Mouse (Mus musculus) right cerebral cortex, adult 2 months (tissue): ENCODE measurements around the gene Fam168a.
"Not testable (repeated sequence)": the region's sequence is repeated elsewhere in the genome, so short reads cannot be mapped to it uniquely, and the experiment has no call there.

Experiments used
- DNase-seq, 2 experiments: peaks; one replicate each; pipeline ENCODE4 v3.0.0; 2021 to 2022; ENCODE audit warnings: low spot score in 2 of 2

Gene Fam168a

GRCm38 (mm10) chr7:100841608-100842007 is 135.2 kb downstream of the Fam168a start:
- DNase-seq, result no peak

GRCm38 (mm10) chr7:100842175-100842574 is 135.7 kb downstream of the Fam168a start:
- DNase-seq, result no peak

GRCm38 (mm10) chr7:100843866-100844265 is 137.4 kb downstream of the Fam168a start:
- DNase-seq, result no peak

DNA sequence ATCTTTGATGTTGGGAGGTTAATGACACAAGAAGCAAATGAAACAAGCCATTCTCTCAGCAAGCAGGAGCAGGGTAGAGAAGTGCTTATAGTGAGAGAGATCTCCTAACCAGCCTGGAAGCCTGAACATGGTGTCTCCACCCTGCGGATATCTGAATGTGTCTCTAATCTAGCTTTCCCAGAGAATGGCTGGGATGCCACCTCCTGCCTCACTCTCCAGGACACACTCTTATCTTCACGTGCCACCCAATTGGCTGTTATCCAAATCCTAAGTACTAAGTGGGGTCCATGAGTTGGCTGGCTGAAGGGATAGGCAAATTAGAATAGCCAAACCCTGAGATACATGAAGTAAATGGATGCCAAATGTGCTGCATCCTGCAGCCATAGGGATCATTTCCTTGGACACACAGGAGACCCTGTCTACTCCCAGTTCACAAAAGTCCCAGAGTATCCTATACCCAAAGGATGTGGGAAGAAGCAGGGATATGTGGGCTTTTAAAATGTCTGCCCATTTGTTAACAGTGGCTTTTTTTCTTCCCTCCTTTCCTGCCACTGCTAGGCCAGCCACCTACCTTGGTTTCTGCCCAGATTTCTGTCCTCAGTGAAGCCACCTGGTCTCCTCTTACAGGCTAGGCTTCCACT is 138.1 kb downstream of the Fam168a start:
- DNase-seq, result no peak

- no peak for DNase-seq
Measured at GRCm38 (mm10) chr7:100845026-100845400, 138.6 kb downstream of the Fam168a start.

DNA sequence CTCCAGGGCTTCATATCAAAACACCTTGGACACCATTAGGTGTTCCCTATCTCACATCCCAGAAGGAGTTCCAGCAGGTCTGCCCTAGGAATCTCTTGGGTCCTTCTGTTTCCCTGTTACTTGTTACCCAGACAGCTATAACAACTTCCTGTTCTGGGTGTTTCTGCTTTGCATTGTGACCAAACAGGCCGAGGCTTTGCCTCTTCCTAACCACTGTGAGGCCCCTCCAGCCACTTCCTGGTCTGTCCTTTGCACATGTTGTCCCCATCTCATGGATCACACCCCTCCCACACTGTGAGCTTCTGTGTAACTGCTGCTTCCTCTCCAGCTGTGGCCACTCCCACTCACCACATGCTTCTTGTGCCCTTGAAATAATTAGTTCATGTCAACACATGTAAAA is 139.0 kb downstream of the Fam168a start:
- no peak for DNase-seq

DNA sequence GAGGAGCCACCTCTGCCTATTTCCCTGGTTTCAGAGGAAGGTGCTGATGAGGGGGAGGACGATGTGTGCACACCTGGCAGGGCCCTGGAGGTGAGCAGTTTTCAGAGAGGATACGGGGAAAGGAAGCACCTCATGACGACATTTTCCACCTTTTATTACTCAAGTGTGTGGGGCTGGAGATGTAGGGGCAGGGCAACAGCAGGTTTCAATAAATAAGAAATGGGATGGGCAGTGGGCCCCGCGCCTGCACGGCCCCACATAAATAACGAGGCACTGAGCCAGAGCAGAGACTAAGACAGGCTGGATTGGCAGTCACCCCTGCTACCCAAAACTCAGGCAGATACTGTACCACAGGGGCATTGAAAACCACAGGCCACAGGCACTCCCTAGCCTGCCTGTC is 139.6 kb downstream of the Fam168a start:
- not testable (repeated sequence) for DNase-seq

- DNase-seq, result no peak
Measured at GRCm38 (mm10) chr7:100847131-100847530, 140.7 kb downstream of the Fam168a start.

DNA sequence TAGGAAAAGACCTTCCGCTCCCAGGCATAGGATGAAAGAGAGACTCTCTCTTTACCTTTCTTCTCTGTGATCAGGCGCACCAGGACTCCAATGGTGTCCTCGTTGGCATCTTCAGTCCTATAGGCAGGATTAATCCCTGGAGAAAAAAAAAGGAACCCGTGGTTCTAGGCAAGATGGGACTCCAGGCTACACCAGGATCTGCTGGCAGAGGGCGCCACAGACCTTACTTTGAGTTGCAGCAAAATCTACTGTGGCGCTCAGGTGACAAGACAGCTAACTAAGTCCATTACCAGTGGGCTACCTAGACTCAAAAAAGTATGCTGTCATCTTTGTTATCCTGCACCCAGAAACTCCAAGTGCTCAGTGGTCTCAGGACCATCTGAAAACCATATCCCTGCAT is 142.3 kb downstream of the Fam168a start:
- DNase-seq, result peak; percentile 81 to 89

DNA sequence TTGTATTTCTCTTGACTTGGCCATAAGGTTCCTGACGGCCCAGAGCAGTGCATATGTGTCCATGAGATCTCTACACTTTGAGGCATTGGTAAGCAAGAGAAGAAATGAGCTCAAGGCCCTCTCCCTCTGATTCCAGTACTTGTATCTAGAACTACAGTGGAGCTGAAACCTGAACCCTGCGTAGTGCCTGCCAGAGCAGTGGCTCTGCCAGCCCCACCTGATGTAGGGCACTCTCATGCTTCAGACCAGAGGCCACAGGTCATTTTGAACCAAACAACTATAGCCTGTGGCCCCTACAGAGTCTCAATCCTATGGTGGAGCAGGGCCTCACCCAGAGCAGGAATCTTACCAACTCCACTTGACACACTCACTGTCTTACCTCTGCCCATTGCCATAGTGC is 143.1 kb downstream of the Fam168a start:
- no peak for DNase-seq

GRCm38 (mm10) chr7:100851481-100852356 is 145.3 kb downstream of the Fam168a start:
- no peak for DNase-seq

GRCm38 (mm10) chr7:100853396-100853795 is 147.0 kb downstream of the Fam168a start:
- no peak for DNase-seq

DNA sequence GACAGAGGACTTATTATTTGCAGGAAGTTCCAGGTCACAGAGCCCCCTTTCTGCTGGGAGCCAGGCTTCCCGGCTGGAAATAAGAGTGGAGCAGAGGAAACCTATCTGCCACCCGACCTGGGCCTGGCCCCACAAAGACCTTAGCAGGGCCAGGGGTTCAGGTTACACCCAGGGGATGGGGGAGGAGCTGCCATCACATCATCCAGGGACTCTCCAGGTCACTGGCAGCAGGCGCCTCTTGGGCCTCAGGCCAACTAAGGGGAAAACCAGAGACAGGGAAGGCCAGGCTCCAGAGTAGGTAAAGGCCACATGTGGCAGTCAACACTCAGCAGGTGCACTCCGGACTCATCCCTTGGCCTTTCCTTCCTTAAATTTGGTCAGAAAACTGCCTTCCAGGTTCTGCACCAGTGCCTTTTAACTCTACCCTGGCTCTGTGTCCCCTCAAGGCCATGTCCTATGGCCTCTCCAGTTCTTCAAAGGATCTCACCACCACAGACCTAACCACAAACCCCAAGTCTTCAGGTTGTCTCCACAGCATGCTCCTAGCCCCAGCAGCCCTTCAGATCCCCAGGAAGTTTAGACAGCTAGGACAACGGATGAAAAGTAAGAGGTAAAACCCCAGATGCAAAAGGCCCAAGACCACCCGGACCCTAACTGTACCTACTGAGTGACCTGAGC is 147.8 kb downstream of the Fam168a start:
- DNase-seq, result no peak

DNA sequence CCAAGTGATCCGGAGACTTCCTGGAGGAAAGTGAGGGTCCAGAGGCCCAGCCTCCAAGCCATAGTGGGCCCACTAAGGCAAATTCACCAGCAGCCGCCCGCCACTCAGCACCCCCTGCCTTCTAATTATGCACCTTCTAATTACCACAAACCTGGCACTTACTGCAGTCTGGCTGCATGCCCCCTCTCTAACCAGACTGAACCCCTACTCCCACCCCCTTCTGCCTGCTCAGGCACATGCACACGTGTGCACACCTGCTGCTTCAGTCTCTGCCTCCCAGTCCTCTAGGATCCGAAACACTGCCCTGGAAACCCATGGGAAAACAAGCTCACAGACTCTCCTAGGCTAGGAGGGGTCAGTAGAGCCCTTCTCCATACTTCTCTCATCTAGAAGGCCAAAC is 148.4 kb downstream of the Fam168a start:
- DNase-seq, result no peak

DNA sequence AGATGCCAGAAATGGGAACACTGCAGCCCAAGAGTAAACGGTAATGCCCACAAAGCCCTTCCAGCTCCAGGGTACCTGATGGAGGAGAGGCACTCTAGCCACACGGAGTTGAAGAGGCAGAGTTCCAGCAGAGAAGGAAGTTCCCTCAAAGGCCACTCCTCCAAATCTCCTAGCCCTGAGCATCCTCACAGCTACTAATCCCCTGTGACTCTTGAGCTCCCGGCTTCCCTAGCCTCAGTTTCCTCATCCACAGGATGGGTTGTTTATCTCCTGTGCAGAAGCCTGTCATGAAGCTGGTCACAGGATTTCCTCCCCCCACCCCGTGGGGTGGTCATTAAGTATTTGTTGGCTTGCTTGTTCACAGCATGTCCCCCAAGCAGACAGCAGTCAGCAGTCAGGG is 148.9 kb downstream of the Fam168a start:
- no peak for DNase-seq

GRCm38 (mm10) chr7:100855795-100856573 is 149.5 kb downstream of the Fam168a start:
- no peak for DNase-seq

DNA sequence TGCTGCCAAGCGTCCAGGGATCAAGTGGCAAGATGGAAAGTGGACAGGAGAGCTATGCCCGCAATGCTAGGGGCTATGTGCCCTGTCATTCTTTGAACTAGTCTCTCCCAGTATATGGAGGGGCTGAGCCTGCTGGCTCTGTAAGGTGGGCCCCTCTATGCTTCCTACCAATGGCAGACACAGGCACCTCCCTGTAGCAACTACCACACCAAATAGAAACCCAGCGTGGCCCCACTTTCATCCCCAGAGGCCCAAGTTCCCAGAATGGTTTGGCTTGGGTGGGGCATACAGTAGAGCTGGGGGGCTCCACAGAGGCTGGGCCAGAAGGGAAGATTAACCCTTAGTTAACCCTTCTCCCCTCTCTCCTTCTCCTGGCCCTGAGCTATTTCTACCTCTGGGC is 154.0 kb downstream of the Fam168a start:
- DNase-seq, result no peak

- DNase-seq, result no peak
Measured at GRCm38 (mm10) chr7:100861209-100861608, 154.8 kb downstream of the Fam168a start.

- no peak for DNase-seq
Measured at GRCm38 (mm10) chr7:100862353-100862752, 155.9 kb downstream of the Fam168a start.

GRCm38 (mm10) chr7:100862828-100863638 is 156.6 kb downstream of the Fam168a start, which contains the start of gene Relt:
Relt (minus strand) TSS chr7:100863446.
- DNase-seq, result peak; percentile 84 to 87

GRCm38 (mm10) chr7:100866675-100867074 is 160.2 kb downstream of the Fam168a start:
- DNase-seq, result peak; percentile 82 to 91
